Mouse (Mus musculus): ENCODE measurements at regions not wholly inside any gene's neighbourhood (a gene's known extent, or its start where the extent isn't known, plus 50 kb on each side); places are given as distances from the start of the nearest gene placed in this dataset.

DNA sequence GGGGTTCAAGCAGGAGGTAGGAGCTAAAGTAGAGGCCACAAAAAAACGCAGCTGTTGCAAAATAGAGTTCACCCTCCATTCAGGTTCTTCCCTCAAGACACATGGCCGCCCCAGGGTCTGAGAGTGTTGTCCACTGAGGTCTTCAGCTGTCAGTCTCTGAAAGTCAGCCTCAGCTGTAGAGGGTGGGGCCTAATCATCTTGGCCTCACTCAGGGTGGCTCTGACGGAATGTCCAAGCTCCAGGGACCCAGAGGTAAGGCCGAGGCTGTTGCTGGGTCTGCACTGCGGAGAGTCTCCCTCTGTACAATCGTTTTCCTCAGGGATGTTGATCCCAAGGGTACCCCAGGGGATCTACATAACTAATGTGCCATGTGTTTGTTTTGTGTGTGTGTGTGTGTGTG, 55.2 kb upstream of the Ptgfrn start:
- Histone ChIP-seq H3K27me3 (replicated peaks; ENCODE audit: control insufficient read depth, insufficient read depth, low read length) (no peaks in the 10 kb centered on the region), H3K4me2 (ENCODE audit: low read length) (no peak overlapping the region), H3K36me3 (ENCODE audit: control insufficient read depth, insufficient read depth, low read length) (no peaks in the 10 kb centered on the region), H3K27ac (ENCODE audit: low read depth) (no peak overlapping the region), H3K9me3 (ENCODE audit: control insufficient read depth, low read length) (no peaks in the 10 kb centered on the region), H3K4me3 (ENCODE audit: low read depth, low read length) (no peak overlapping the region), H3K9ac (ENCODE audit: low read length) (no peak overlapping the region), H3K4me1 (replicated peaks; ENCODE audit: control insufficient read depth, insufficient read depth, low read length) (peaks cover 31% of the 10 kb centered on the region)
- DNase-seq (ENCODE audit: low spot score) (no peak), ATAC-seq (replicated peaks; ENCODE audit: low FRiP score, low TSS enrichment, low read depth) (no peak)
- 61% methylated on average over 6 of the region's 6 CpGs for WGBS

DNA sequence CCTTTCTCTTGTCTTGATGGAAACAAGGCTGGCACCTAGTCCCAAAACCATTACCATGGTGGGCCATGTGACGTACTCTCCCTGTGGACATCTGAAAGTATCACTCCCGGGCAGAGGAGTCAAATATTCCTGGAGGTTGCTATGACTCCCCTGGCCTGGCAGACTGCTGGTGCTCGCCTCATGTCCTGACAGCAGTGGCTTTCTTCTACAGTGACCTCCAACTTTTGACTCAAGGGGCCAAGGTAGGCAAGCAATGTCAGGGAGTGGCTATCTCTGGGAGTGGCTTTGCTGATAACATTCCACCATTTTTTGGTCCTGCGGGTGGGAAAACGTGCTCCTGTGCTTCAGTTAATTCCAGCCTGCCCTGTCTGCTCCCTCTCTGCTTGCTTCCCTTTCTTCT, 54.7 kb upstream of the Ptgfrn start:
- Histone ChIP-seq H3K9ac (ENCODE audit: low read length) (no peak overlapping the region), H3K4me3 (ENCODE audit: low read depth, low read length) (no peak overlapping the region), H3K4me1 (replicated peaks; ENCODE audit: control insufficient read depth, insufficient read depth, low read length) (peaks cover 31% of the 10 kb centered on the region), H3K27me3 (replicated peaks; ENCODE audit: control insufficient read depth, insufficient read depth, low read length) (no peaks in the 10 kb centered on the region), H3K9me3 (ENCODE audit: control insufficient read depth, low read length) (no peaks in the 10 kb centered on the region), H3K36me3 (ENCODE audit: control insufficient read depth, insufficient read depth, low read length) (no peaks in the 10 kb centered on the region), H3K4me2 (ENCODE audit: low read length) (no peak overlapping the region), H3K27ac (ENCODE audit: low read depth) (no peak overlapping the region)
- DNase-seq (ENCODE audit: low spot score) (no peak), ATAC-seq (replicated peaks; ENCODE audit: low FRiP score, low TSS enrichment, low read depth) (no peak)
- 60% methylated on average over 5 of the region's 5 CpGs for WGBS

DNA sequence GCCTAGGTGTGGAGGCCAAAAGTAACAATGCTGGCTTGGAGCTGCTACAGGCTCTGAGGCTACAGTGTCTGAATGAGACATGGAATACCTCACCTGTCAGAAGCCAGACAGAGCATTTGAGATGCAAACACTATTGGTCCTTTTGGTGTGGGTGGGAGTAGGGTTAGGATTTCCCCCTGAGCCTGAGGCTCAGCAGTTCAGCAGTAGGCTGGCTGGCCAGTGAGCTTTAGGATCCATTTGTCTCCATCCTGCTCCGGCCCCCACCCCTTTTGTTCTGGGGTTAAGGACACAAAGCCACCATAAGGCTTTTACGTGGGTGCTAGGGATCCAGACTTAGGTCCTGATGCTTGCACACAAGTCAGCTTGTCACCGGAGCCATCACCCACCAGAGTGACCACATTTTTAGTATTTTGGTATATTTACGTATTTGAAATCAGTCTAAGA, 53.9 kb upstream of the Ptgfrn start:
- Histone ChIP-seq H3K4me3 (ENCODE audit: low read depth, low read length) (no peak overlapping the region), H3K27me3 (replicated peaks; ENCODE audit: control insufficient read depth, insufficient read depth, low read length) (no peaks in the 10 kb centered on the region), H3K36me3 (ENCODE audit: control insufficient read depth, insufficient read depth, low read length) (no peaks in the 10 kb centered on the region), H3K9me3 (ENCODE audit: control insufficient read depth, low read length) (no peaks in the 10 kb centered on the region), H3K9ac (ENCODE audit: low read length) (no peak overlapping the region), H3K4me1 (replicated peaks; ENCODE audit: control insufficient read depth, insufficient read depth, low read length) (peaks cover 31% of the 10 kb centered on the region), H3K4me2 (ENCODE audit: low read length) (no peak overlapping the region), H3K27ac (ENCODE audit: low read depth) (no peak overlapping the region)
- 62% methylated on average over 4 of the region's 4 CpGs for WGBS
- 0 out of 2 replicates have a peak, but pooled peaks have one; percentile 2 for ATAC-seq (replicated peaks; ENCODE audit: low FRiP score, low TSS enrichment, low read depth)
- no peak for DNase-seq (ENCODE audit: low spot score)

DNA sequence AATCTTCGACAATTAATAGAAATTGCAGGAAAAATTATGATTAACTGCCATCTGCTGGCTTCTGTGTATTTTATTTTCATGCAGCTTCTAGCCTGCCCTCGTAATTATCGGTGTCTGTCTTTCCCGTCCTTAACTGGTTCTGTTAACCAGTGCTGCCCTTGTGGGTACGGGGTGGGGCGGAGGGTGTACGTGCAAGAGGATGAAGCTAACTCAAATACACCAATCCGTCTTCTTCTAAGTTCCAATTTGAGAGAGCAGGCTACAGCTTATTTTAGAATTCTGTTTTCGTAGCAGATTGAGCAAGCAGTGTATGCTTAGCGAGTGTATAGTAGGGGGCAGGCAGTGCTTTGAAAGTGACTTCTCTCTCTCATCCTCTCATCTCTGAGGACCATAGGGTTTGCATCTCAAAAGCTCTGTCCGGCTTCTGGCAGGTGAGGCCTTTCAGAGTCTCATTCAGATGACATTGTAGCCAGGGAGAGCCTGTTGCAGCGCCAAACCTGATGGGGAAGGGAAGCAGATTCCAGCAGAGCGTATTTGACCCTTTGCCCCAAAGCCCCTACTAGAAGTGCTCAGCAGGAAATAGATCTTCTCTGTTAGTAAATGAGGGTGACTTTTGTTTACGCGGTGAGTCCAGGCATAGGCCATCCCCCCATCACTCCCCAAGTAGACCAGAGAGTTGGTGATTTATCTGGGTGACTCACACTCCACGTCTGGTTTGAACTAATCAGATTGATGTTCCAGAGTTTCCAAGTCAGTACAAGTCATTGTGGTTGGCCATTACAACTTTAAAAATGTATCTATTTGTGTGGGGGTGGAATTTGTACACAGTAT, 53.3 kb upstream of the Ptgfrn start:
- DNase-seq (ENCODE audit: low spot score) (no peak), ATAC-seq (replicated peaks; ENCODE audit: low FRiP score, low TSS enrichment, low read depth) (0 out of 2 replicates have a peak, but pooled peaks have one; percentile 32)
- peak overlapping the region; percentile 26 for H3K4me2 ChIP-seq (ENCODE audit: low read length)
- H3K9me3 ChIP-seq (ENCODE audit: control insufficient read depth, low read length), result no peaks in the 10 kb centered on the region
- peaks cover 31% of the 10 kb centered on the region for H3K4me1 ChIP-seq (replicated peaks; ENCODE audit: control insufficient read depth, insufficient read depth, low read length)
- no peak overlapping the region for H3K9ac ChIP-seq (ENCODE audit: low read length)
- H3K27ac ChIP-seq (ENCODE audit: low read depth), result no peak overlapping the region
- H3K27me3 ChIP-seq (replicated peaks; ENCODE audit: control insufficient read depth, insufficient read depth, low read length), result no peaks in the 10 kb centered on the region
- no peak overlapping the region for H3K4me3 ChIP-seq (ENCODE audit: low read depth, low read length)
- no peaks in the 10 kb centered on the region for H3K36me3 ChIP-seq (ENCODE audit: control insufficient read depth, insufficient read depth, low read length)
- WGBS, result 24% methylated on average over 16 of the region's 16 CpGs

DNA sequence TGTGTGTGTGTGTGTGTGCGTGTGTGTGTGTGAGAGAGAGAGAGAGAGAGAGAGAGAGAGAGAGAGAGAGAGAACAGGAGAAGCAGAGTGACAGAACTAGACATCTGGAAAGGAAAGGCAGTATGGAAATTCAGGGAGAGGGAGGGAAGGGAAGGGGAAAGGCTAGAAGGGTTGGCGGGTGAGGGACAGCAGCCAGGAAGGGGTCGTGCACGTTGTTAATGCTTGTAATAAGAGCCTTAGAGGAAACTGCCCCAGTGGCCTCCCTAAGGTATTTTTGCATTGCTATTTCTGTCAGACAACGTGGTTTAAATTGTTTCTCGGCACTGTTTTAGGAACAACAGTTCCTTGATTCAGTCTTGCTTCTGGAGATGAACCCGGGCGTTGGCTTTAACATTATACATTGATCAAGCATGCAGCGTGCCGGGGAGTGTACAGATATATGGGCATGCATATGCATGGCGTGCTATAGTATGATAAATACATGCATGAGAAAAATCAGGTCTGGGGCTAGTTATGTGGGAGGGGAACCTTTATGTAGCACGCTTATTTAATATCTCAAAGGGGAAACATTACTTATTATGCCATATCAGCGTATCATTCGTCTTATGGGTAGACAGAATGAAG, 52.6 kb upstream of the Ptgfrn start:
- H3K4me3 ChIP-seq (ENCODE audit: low read depth, low read length), result no peak overlapping the region
- WGBS, result 24% methylated on average over 14 of the region's 14 CpGs
- DNase-seq (ENCODE audit: low spot score) (no peak), ATAC-seq (replicated peaks; ENCODE audit: low FRiP score, low TSS enrichment, low read depth) (no peak)
- H3K9ac ChIP-seq (ENCODE audit: low read length), result no peak overlapping the region
- H3K36me3 ChIP-seq (ENCODE audit: control insufficient read depth, insufficient read depth, low read length), result no peaks in the 10 kb centered on the region
- peak overlapping the region; percentile 26 for H3K4me2 ChIP-seq (ENCODE audit: low read length)
- no peaks in the 10 kb centered on the region for H3K9me3 ChIP-seq (ENCODE audit: control insufficient read depth, low read length)
- H3K27ac ChIP-seq (ENCODE audit: low read depth), result no peak overlapping the region; the same call in 1 of the 2 replicates
- H3K4me1 ChIP-seq (replicated peaks; ENCODE audit: control insufficient read depth, insufficient read depth, low read length), result peaks cover 31% of the 10 kb centered on the region
- no peaks in the 10 kb centered on the region for H3K27me3 ChIP-seq (replicated peaks; ENCODE audit: control insufficient read depth, insufficient read depth, low read length)

DNA sequence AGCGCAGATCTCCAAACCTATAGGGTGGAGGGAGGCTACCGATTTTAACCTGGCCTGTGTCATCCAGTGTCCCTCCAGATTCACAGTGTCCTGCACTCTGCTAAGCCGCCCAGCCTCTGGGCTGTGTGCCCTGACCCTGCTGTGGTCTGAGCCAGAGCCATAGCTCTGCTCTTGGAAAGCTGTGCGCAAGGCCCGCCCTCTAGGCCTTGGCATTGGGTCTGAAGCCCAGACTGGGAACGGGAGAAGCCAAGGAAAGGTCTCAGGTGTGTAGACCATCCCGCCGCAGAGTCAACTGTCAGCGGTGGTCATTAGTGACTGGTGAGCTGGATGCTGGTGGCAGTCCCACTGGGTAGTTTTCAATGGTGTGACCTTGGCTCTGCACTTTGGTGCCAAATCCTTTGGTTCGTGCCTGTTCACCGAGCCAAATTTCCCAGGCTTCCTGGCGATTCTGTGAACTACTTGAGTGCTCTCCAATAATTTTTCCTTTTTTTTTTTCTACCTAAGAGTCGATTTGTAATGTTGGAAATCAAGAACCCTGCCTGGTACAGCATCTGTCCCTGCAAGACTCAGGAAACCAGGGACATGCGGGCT, 52.0 kb upstream of the Ptgfrn start:
- H3K27ac ChIP-seq (ENCODE audit: low read depth), result peak overlapping the region; percentile 24; the same call in 1 of the 2 replicates
- H3K4me3 ChIP-seq (ENCODE audit: low read depth, low read length), result no peak overlapping the region
- no peaks in the 10 kb centered on the region for H3K27me3 ChIP-seq (replicated peaks; ENCODE audit: control insufficient read depth, insufficient read depth, low read length)
- 39% methylated on average over 14 of the region's 14 CpGs for WGBS
- H3K9ac ChIP-seq (ENCODE audit: low read length), result no peak overlapping the region
- H3K4me2 ChIP-seq (ENCODE audit: low read length), result peak overlapping the region; percentile 16; the same call in 1 of the 2 replicates
- no peaks in the 10 kb centered on the region for H3K9me3 ChIP-seq (ENCODE audit: control insufficient read depth, low read length)
- ATAC-seq (replicated peaks; ENCODE audit: low FRiP score, low TSS enrichment, low read depth) (0 out of 2 replicates have a peak, but pooled peaks have one; percentile 22), DNase-seq (ENCODE audit: low spot score) (peak; percentile 61)
- no peaks in the 10 kb centered on the region for H3K36me3 ChIP-seq (ENCODE audit: control insufficient read depth, insufficient read depth, low read length)
- H3K4me1 ChIP-seq (replicated peaks; ENCODE audit: control insufficient read depth, insufficient read depth, low read length), result peaks cover 31% of the 10 kb centered on the region

DNA sequence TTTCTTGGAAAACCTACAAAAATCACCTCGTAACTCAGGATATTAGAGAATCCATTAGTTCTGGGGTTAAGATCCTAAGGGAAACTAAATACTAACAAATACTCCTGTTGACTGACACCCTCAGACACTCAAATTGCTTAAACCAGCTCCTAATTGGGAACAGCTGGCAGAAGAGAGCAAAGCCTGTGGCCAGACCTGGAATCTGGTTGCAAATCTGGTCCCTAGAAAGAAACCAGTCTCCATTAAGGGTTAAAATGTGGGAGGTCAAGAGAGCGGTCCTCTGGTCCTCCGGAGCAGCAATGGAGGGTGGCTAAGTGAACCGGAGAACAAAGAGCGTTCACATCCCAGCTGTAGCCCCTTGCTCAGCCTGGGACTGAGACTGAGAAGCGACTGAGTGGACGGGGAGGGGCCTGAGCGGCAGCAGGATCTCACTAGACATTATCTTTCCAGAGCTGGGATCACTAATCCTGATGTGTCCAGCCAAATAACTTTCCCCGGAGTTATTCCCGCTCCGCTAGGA, 51.4 kb upstream of the Ptgfrn start:
- Histone ChIP-seq H3K36me3 (ENCODE audit: control insufficient read depth, insufficient read depth, low read length) (no peaks in the 10 kb centered on the region), H3K4me3 (ENCODE audit: low read depth, low read length) (no peak overlapping the region), H3K9ac (ENCODE audit: low read length) (no peak overlapping the region), H3K27ac (ENCODE audit: low read depth) (0 out of 2 replicates have a peak overlapping the region, but pooled peaks have one; percentile 24), H3K9me3 (ENCODE audit: control insufficient read depth, low read length) (no peaks in the 10 kb centered on the region), H3K4me2 (ENCODE audit: low read length) (peak overlapping the region; percentile 16), H3K27me3 (replicated peaks; ENCODE audit: control insufficient read depth, insufficient read depth, low read length) (no peaks in the 10 kb centered on the region), H3K4me1 (replicated peaks; ENCODE audit: control insufficient read depth, insufficient read depth, low read length) (peaks cover 31% of the 10 kb centered on the region)
- DNase-seq (ENCODE audit: low spot score) (no peak), ATAC-seq (replicated peaks; ENCODE audit: low FRiP score, low TSS enrichment, low read depth) (0 out of 2 replicates have a peak, but pooled peaks have one; percentile 25)
- WGBS, result 27% methylated on average over 11 of the region's 11 CpGs
